Mouse (Mus musculus) stomach, embryonic 14.5 days (tissue): ENCODE results near the gene Adk. TPM values are rescaled to one million over a fixed set of nuclear protein-coding genes. Genes with fewer than 3 reads are reported as not detected.
"Not testable (repeated sequence)": the region's sequence is repeated elsewhere in the genome, so short reads cannot be mapped to it uniquely, and the experiment has no call there.

Experiments used
- ATAC-seq: fragments of 200-750 bp; cut with Nextera tagmentation; 2 replicates; pipeline ENCODE4 v1.8.0; 2017; ENCODE audit warnings: low read depth, moderate TSS enrichment; ENCODE audit not compliant: insufficient number of reproducible peaks, insufficient read depth, low FRiP score
- H3K27ac ChIP-seq: fragments of 300-500 bp; sonication (generic); 2 replicates; pipeline ENCODE4 v1.5.1; 2014; ENCODE audit warnings: mild to moderate bottlenecking, low read length, moderate library complexity, mixed read lengths
- H3K27me3 ChIP-seq: fragments of 300-500 bp; sonication (generic); 2 replicates; pipeline ENCODE4 v1.6.1; 2014; ENCODE audit warnings: low read length, control low read depth, mixed read lengths; ENCODE audit not compliant: control insufficient read depth, insufficient read depth
- H3K36me3 ChIP-seq: fragments of 300-500 bp; sonication (generic); 2 replicates; pipeline ENCODE4 v1.6.1; 2014; ENCODE audit warnings: mild to moderate bottlenecking, control low read depth, low read length, moderate library complexity, mixed read lengths; ENCODE audit not compliant: control insufficient read depth, insufficient read depth
- H3K4me1 ChIP-seq: fragments of 300-500 bp; sonication (generic); 2 replicates; pipeline ENCODE4 v1.6.1; 2014; ENCODE audit warnings: low read length, control low read depth, mixed read lengths; ENCODE audit not compliant: control insufficient read depth, insufficient read depth
- H3K4me2 ChIP-seq: fragments of 300-500 bp; sonication (generic); replicated peaks from 2 replicates; pipeline ENCODE4 v1.6.1; 2014; ENCODE audit warnings: low read depth, low read length, control low read depth
- H3K4me3 ChIP-seq: fragments of 300-500 bp; sonication (generic); 2 replicates; pipeline ENCODE4 v1.5.1; 2014; ENCODE audit warnings: low read depth, low read length, control low read depth
- H3K9ac ChIP-seq: fragments of 300-500 bp; sonication (generic); replicated peaks from 2 replicates; pipeline ENCODE4 v1.6.1; 2014; ENCODE audit warnings: low read depth, mild to moderate bottlenecking, control low read depth, low read length, moderate library complexity, mixed read lengths
- H3K9me3 ChIP-seq: fragments of 300-500 bp; sonication (generic); 2 replicates; pipeline ENCODE4 v1.6.1; 2016; ENCODE audit warnings: low read depth, low read length, control low read depth; ENCODE audit not compliant: control insufficient read depth
- WGBS: fragments of 180-500 bp; shearing (Covaris S2); extraction: QIAGEN DNeasy Blood & Tissue Kit; methylation state at CpG from one replicate; pipeline ENCODE4 v1.1.7; 2014; 5-methylcytosine and 5-hydroxymethylcytosine counted together
- polyA plus RNA-seq: library from polyadenylated mRNA; unstranded; fragments of >200 nt; fragmentation: Nextera tagmentation; extraction: Ambion mirVana; gene quantifications from 2 replicates; pipeline ENCODE4 v1.2.1, GENCODE M21; 2014

Gene Adk
- polyA plus RNA-seq, 1 experiment from 2014 or later, result 139 TPM

GRCm38 (mm10) chr14:21480191-21480590 is 427.8 kb downstream of the Adk start:
- Histone ChIP-seq H3K36me3 (no peaks in the 10 kb centered on the region), H3K9me3 (no peaks in the 10 kb centered on the region), H3K4me2 (no peak overlapping the region), H3K4me3 (no peak overlapping the region), H3K9ac (no peak overlapping the region), H3K27me3 (no peaks in the 10 kb centered on the region), H3K27ac (no peak overlapping the region), H3K4me1 (no peaks in the 10 kb centered on the region)
- ATAC-seq, result no peak
- 91% methylated on average over 5 of the region's 5 CpGs for WGBS

DNA sequence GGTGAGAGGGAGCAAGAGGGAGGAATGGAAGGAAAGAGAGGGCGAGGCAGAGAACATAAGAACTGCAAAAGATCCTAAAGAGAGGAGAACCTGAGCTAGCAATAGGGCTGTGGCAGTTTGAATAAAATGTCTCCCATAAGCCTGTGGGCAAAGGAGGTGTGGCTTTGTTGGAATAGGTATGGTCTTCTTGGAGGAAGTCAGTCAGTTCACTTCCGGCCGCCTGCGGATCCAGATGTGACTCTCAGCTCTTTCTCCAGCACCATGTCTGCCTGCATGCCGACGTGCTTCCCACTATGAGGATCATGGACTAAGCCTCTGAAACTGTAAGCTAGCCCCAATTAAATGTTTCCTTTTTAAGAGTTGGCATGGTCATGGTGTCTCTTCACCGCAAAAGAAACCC is 428.9 kb downstream of the Adk start, which contains the start of gene Kat6b:
Gene Kat6b, plus strand, starts transcription at position 204 of the 400 bp plus-strand sequence.
- no peak within 1 kb of the TSS for H3K9ac ChIP-seq
- no peaks in the 10 kb centered on the region for H3K36me3 ChIP-seq
- H3K27me3 ChIP-seq, result no peaks in the 10 kb centered on the region
- H3K4me3 ChIP-seq, result no peak within 1 kb of the TSS
- H3K9me3 ChIP-seq, result no peaks in the 10 kb centered on the region
- no peak within 1 kb of the TSS for H3K27ac ChIP-seq
- 93% methylated on average over 7 of the region's 7 CpGs for whole genome bisulfite sequencing
- H3K4me2 ChIP-seq, result no peak within 1 kb of the TSS
- H3K4me1 ChIP-seq, result no peaks in the 10 kb centered on the region
- ATAC-seq, result no peak

DNA sequence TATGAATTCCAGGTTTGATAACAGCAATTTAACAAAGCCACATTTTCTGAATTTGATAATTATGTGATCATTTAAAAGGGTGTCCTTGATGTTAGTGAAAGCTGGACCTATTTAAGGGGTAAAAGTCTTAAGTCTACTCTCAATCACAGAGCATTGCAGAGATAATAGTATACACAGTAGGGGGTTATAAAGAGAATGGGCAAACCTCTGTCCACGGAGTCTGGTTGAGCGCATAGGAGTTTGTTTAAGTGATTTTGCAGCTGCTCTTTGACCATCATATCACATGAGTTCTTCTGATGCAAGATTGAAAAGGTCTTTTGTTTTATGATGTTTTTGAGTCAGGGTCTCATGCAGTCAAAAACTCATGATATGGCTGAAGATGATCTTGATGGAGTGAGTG is 431.8 kb downstream of the Adk start:
- WGBS, result 85% methylated on average over 2 of the region's 2 CpGs
- H3K4me3 ChIP-seq, result no peak overlapping the region
- no peak overlapping the region for H3K9ac ChIP-seq
- H3K4me1 ChIP-seq, result no peaks in the 10 kb centered on the region
- no peak overlapping the region for H3K4me2 ChIP-seq
- H3K36me3 ChIP-seq, result no peaks in the 10 kb centered on the region
- no peaks in the 10 kb centered on the region for H3K27me3 ChIP-seq
- no peak for ATAC-seq
- no peaks in the 10 kb centered on the region for H3K9me3 ChIP-seq
- no peak overlapping the region for H3K27ac ChIP-seq

DNA sequence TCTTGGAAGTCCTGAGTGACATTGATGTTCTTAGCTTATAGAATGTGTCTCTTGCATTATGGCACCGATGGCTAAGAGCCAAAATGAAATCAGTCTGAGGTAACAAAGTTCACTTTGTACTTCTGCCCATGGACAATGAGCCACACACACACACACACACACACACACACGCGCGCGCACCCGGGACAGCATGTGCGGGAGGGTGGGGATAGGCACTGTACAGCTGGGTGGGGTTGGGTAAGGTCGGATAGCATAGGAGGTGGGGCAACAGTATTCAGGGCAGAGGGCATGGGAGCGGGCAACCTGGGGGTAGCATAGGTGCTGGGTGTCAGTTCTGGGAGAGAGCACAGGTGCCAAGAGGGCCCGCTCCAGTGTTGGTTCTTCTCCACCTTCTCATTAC is 432.3 kb downstream of the Adk start:
- Histone ChIP-seq H3K4me2 (no peak overlapping the region), H3K27ac (no peak overlapping the region), H3K36me3 (no peaks in the 10 kb centered on the region), H3K9ac (no peak overlapping the region), H3K4me3 (no peak overlapping the region), H3K27me3 (no peaks in the 10 kb centered on the region), H3K4me1 (no peaks in the 10 kb centered on the region), H3K9me3 (no peaks in the 10 kb centered on the region)
- ATAC-seq, result no peak
- WGBS, result 94% methylated on average over 10 of the region's 10 CpGs

GRCm38 (mm10) chr14:21485961-21486520 is 433.7 kb downstream of the Adk start:
- H3K27ac ChIP-seq, result no peak overlapping the region

DNA sequence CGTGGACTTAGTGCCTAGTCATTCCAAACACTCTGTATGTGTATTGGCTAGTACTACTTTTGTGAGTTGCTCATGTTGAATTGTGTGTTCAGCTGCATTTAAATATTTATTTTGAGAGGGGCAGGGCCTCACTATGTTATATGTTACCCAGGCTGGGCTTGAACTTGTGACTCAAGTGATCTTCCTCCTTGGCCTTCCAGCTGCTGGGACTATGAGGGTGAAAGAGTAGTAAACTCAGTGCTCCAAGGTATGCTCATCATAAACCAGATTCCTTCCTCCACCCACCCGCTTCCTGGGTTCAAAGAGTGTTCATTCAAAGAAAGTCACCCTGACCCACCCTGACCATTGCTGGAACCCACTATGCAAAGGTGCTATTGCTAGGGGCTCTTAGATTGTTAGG is 434.8 kb downstream of the Adk start:
- H3K36me3 ChIP-seq, H3K27ac ChIP-seq, ATAC-seq, H3K4me1 ChIP-seq, H3K9me3 ChIP-seq, H3K27me3 ChIP-seq, H3K4me2 ChIP-seq, H3K9ac ChIP-seq, H3K4me3 ChIP-seq: not testable (repeated sequence)
- WGBS, result 89% methylated on average over 2 of the region's 2 CpGs

More at GRCm38 (mm10) chr14:21485961-21486520, 433.7 kb downstream of the Adk start:
- Histone ChIP-seq H3K36me3 (no peaks in the 10 kb centered on the region), H3K4me1 (no peaks in the 10 kb centered on the region), H3K9me3 (no peaks in the 10 kb centered on the region), H3K27me3 (no peaks in the 10 kb centered on the region), H3K9ac (no peak overlapping the region), H3K4me2 (no peak overlapping the region), H3K4me3 (no peak overlapping the region)
- ATAC-seq, result no peak
- 91% methylated on average over 3 of the region's 3 CpGs for WGBS

DNA sequence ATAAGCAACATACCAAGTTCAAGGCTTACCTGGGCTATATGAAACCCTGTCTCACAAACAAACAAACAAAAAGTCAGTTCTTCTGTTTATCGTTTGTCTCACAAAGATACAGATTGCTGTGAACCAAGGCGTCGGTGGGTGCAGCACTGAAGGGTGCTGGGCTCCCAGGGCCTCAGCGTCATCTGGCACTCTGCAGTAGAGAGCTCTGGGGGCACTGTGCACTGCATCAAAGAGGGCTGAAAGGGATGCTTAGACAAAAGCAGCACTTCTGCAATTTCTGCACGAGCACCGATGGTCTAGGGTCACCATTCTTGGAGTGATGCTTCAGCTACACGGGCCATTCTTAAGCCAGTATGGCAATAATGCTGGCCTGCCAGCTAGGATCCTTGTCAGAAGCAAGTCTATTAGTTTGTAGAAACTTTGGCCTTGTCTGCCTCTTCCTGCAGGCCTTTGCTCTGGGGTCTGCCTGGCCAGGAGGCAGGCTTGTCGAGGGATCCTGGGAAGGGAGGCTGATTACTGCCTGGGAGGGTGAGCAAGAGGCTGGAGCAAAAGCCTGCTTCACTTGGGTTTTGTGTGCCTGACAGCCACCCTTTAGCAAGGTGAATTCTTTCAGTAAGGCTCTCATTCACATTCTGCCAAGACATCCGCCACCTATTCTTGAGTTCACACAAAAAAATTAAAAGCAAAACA is 436.2 kb downstream of the Adk start:
- H3K27ac ChIP-seq, H3K4me3 ChIP-seq, H3K9me3 ChIP-seq, H3K9ac ChIP-seq, H3K27me3 ChIP-seq, H3K36me3 ChIP-seq, H3K4me2 ChIP-seq, ATAC-seq, H3K4me1 ChIP-seq: not testable (repeated sequence)
- WGBS, result 83% methylated on average over 7 of the region's 9 CpGs

- ATAC-seq, result no peak
- Histone ChIP-seq H3K9me3 (no peaks in the 10 kb centered on the region), H3K4me3 (no peak overlapping the region), H3K4me2 (no peak overlapping the region), H3K4me1 (no peaks in the 10 kb centered on the region), H3K27me3 (no peaks in the 10 kb centered on the region), H3K36me3 (no peaks in the 10 kb centered on the region), H3K9ac (no peak overlapping the region), H3K27ac (no peak overlapping the region)
- WGBS, result 71% methylated on average over 3 of the region's 3 CpGs
Measured at GRCm38 (mm10) chr14:21489116-21489485, 436.7 kb downstream of the Adk start.

DNA sequence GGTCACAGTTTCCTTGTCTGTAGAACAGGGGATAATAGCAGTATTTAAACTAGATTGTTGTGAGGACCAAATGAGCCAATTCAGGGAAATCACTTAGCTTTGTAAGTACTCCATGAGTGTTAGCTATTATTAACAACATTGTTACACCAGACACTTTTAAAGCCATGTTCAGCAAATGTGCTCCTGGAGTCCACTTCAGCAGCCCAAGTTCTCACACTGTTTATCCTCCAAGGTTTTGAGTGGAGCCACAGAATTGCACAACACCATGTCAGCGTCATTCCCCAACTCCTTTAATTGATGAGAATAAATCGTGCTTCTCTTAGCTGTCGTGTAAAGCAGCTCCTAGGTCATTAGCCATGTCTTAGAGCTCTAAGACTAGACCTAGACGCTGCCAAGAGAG is 437.8 kb downstream of the Adk start:
- H3K27me3 ChIP-seq, result no peaks in the 10 kb centered on the region
- H3K4me1 ChIP-seq, result no peaks in the 10 kb centered on the region
- H3K27ac ChIP-seq, result no peak overlapping the region
- WGBS, result 50% methylated on average over 4 of the region's 4 CpGs
- H3K9ac ChIP-seq, result no peak overlapping the region
- no peak overlapping the region for H3K4me3 ChIP-seq
- H3K9me3 ChIP-seq, result no peaks in the 10 kb centered on the region
- H3K4me2 ChIP-seq, result no peak overlapping the region
- no peak for ATAC-seq
- H3K36me3 ChIP-seq, result no peaks in the 10 kb centered on the region
